Mouse (Mus musculus) left cerebral cortex, adult 6 months (tissue): ENCODE measurements around the gene Dscam. TPM values are rescaled to one million over a fixed set of nuclear protein-coding genes. Genes with fewer than 3 reads are reported as not detected.

ENCODE experiments used
- long read RNA-seq, 2 experiments: library from polyadenylated mRNA; unstranded; transcript quantifications; one replicate each; pipeline ENCODE4 v2.0.0; 2019 to 2020
- polyA plus RNA-seq: library from polyadenylated mRNA; unstranded; fragments of <200 nt; fragmentation: Nextera tagmentation; gene quantifications from 2 replicates; pipeline ENCODE4 v1.2.3, GENCODE M21; 2021

Gene Dscam
- polyA plus RNA-seq = 5.9 and 6.0 TPM in 2 replicates
- long read RNA-seq, experiment 1, partial matches to known transcripts = 18 of 34 reads
- long read RNA-seq, experiment 1, other reads (novel, unspliced or antisense) = 16 of 34 reads
- long read RNA-seq, experiment 2, partial matches to known transcripts = 16 of 23 reads
- long read RNA-seq, experiment 2, other reads (novel, unspliced or antisense) = 7 of 23 reads

GRCm38 (mm10) chr16:97170513-97171081 is at the start of gene Dscam:
Gene Dscam (minus strand): TSS chr16:97170752.

Other genes starting within 250 kb of the Dscam start
- 4.8 and 6.3 TPM in 2 replicates for gene Bace2, start 186.0 kb upstream of the Dscam start, polyA plus RNA-seq